Mouse (Mus musculus) heart, embryonic 10.5 days (tissue): Measurements from ENCODE around the gene Trp53i13. TPM values are rescaled to one million over a fixed set of nuclear protein-coding genes. Genes with fewer than 3 reads are reported as not detected.

Experiments used
- DNase-seq: peaks from one replicate; pipeline ENCODE4 v3.0.0-alpha.2; 2017; ENCODE audit warnings: low spot score
- H3K27ac ChIP-seq: fragments of 300-500 bp; sonication (generic); 2 replicates; pipeline ENCODE4 v1.5.1; 2016; ENCODE audit warnings: mild to moderate bottlenecking
- H3K27me3 ChIP-seq: fragments of 300-500 bp; sonication (generic); 2 replicates; pipeline ENCODE4 v1.6.1; 2016; ENCODE audit warnings: mild to moderate bottlenecking; ENCODE audit not compliant: poor library complexity, insufficient read depth, severe bottlenecking
- H3K36me3 ChIP-seq: fragments of 300-500 bp; sonication (generic); 2 replicates; pipeline ENCODE4 v1.6.1; 2016; ENCODE audit warnings: mild to moderate bottlenecking, moderate library complexity
- H3K4me1 ChIP-seq: fragments of 300-500 bp; sonication (generic); 2 replicates; pipeline ENCODE4 v1.6.1; 2016; ENCODE audit warnings: mild to moderate bottlenecking
- H3K4me3 ChIP-seq: fragments of 300-500 bp; sonication (generic); 2 replicates; pipeline ENCODE4 v1.5.1; 2016; ENCODE audit warnings: mild to moderate bottlenecking, moderate library complexity
- H3K9me3 ChIP-seq: fragments of 300-500 bp; sonication (generic); 2 replicates; pipeline ENCODE4 v1.6.1; 2016; ENCODE audit warnings: mild to moderate bottlenecking, moderate library complexity
- WGBS: fragments of 180-500 bp; shearing (Covaris S2); methylation state at CpG from one replicate; pipeline ENCODE4 v1.1.7; 2016; 5-methylcytosine and 5-hydroxymethylcytosine counted together
- polyA plus RNA-seq: library from polyadenylated mRNA; unstranded; fragments of >200 nt; fragmentation: Nextera tagmentation; extraction: Ambion mirVana; gene quantifications from 2 replicates; pipeline ENCODE4 v1.2.1, GENCODE M21; 2016

The Trp53i13 gene
- polyA plus RNA-seq, 1 experiment from 2014 or later: 30.2 TPM

DNA sequence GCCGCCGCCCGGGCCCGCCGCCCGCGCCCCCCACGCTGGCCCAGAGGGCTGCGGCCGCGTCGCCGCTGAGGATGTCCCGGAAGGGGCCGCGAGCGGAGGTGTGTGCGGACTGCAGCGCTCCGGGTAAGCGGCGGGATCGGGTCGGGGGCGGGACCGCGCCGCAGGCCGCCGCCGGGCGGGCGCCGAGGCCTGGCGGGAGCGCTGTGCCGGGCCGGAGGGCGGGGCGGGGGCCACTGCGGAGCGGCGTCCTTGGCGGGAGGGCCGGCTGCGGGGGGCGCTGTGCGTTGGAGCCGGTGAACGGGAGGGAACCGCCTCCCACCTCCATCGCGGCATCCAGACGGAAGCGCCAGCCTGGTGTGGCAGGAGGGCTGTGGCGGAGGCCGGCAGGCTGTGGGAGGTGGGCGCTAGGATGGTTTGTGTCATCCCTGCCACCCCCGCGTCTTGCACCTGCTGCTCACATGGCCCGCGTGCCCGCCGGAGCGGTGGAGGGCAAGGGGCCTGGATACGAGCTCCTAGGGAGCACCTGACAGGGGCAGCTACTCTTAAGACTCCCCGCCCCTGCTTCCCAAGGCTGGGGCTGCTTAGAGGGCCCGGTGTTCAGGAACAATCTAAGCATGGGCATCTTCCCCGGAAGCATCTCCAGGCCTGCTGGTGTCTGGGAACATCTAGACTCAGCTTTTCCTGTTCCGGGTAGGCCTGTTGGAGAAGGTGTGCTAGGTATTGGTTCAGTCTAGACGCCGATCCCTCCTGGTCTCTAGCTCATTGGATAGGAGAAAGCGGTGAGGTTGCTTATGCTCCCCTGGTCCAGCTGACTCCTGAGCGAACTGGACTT, 22.1 kb downstream of the Trp53i13 start, which contains the start of gene Git1:
Gene Git1 (plus strand): TSS at position 51 of the 832 bp plus-strand sequence.
- no peak for DNase-seq
- WGBS: 3% methylated on average over 70 of the region's 74 CpGs
- H3K27ac ChIP-seq: peak within 1 kb of the TSS; percentile 97

DNA sequence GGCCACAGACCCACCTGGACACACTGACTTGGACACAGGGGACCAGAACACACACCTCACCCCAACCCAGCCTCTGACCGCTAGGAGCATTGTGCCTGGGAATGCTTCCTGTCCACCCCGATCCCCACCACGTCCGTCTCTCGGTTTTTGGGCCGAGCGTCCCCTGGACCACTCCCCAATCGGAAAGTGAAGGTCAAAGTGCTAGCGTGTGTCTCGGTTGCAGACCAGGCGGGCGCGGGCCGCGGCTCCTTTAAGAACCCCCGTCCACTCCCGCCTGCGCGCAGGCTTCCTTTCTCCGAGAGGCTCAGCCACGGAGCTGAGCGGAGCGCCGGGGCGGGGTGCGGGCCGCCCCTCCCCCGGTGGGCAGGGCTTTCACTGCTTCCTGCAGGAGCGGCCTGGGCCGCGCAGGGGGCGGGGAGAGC, 22.9 kb downstream of the Trp53i13 start:
- H3K27me3 ChIP-seq: 0 out of 2 replicates have a peak, but pooled peaks cover 4% of the 10 kb centered on the region
- peaks cover 83% of the 10 kb centered on the region for H3K4me1 ChIP-seq
- peak; percentile 96 for DNase-seq
- no peaks in the 10 kb centered on the region for H3K36me3 ChIP-seq
- H3K4me3 ChIP-seq: peak overlapping the region; percentile 99
- no peaks in the 10 kb centered on the region for H3K9me3 ChIP-seq
- peak overlapping the region; percentile 97 for H3K27ac ChIP-seq
- 0% methylated on average over 32 of the region's 32 CpGs for WGBS

More for the DNA sequence above, 22.1 kb downstream of the Trp53i13 start, which contains the start of gene Git1:
- H3K9me3 ChIP-seq: no peaks in the 10 kb centered on the region
- H3K4me3 ChIP-seq: peak within 1 kb of the TSS; percentile 99
- peaks cover 84% of the 10 kb centered on the region for H3K4me1 ChIP-seq
- H3K36me3 ChIP-seq: no peaks in the 10 kb centered on the region
- 0 out of 2 replicates have a peak, but pooled peaks cover 4% of the 10 kb centered on the region for H3K27me3 ChIP-seq

DNA sequence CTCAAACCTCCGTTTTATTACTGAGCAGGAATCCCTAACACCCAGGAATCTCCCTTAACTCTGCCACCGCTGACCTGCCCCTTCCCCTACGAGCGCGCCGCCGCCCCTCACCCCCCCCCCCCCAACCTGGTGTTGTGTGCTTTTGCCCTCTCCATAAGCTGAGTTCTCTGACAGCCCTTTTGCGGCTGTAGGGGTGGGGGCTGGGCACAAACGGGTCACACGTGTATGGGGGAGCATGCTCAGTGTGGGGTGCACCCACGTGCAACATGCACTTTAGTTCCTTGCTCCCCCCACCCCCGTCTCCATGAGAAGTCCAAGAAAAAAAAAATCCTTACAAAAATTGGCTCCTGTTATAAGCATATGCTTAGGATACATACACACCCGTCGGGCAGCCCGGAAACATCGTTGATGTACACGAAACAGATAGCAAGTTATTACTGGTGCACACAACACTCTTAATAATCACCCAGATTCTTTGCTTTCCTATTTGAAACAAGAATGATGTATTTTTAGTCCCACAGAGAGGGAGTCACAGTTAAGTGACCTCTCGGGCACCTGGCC, 23.4 kb downstream of the Trp53i13 start:
- H3K4me3 ChIP-seq: peak overlapping the region; percentile 99
- peak overlapping the region; percentile 97 for H3K27ac ChIP-seq
- H3K4me1 ChIP-seq: peaks cover 77% of the 10 kb centered on the region
- no peaks in the 10 kb centered on the region for H3K9me3 ChIP-seq
- no peak for DNase-seq
- H3K36me3 ChIP-seq: no peaks in the 10 kb centered on the region
- H3K27me3 ChIP-seq: 0 out of 2 replicates have a peak, but pooled peaks cover 4% of the 10 kb centered on the region
- WGBS: 1% methylated on average over 18 of the region's 18 CpGs

DNA sequence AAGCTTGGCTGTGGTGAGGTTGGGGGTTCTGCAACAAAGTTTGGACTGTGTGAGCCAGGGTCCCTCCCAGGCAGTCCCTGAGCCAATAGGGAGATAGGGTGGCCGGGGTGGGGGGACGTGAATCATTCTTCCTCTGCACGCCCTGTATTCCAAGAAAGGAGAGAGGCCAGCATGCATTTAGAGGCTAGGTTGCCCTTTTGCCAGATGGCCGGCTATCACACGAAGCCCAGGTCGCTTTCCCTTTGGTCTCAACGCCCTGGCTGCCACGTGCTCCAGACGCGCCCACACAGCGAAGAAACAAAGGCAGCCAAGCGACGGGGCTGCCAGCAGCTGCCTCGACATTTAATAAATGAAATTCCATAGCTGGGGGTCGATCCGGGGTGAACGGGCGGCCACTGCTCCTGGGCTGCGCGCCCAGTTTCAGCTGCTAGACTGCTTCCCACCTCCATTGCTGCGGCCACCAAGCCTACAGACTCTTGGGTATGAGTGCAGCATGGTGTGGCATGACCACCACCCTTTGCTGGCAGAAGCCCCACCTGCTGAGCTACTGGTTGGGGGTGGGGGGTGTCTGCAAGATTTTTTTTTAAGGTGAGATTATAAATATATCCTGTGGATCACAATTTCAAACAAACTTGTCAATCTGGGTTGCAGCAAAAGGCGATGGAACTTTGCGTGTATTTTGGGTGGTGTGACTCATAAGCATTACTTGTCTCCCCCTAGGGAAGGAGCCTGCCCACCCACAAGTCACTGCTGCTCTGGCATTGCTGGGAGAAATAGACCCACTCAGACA, 24.1 kb downstream of the Trp53i13 start:
- under 1% methylated on average over 23 of the region's 23 CpGs for WGBS
- DNase-seq: peak; percentile 93
- Histone ChIP-seq H3K27ac (peak overlapping the region; percentile 97), H3K4me1 (peaks cover 76% of the 10 kb centered on the region), H3K4me3 (peak overlapping the region; percentile 99), H3K9me3 (no peaks in the 10 kb centered on the region), H3K36me3 (no peaks in the 10 kb centered on the region), H3K27me3 (0 out of 2 replicates have a peak, but pooled peaks cover 4% of the 10 kb centered on the region)

DNA sequence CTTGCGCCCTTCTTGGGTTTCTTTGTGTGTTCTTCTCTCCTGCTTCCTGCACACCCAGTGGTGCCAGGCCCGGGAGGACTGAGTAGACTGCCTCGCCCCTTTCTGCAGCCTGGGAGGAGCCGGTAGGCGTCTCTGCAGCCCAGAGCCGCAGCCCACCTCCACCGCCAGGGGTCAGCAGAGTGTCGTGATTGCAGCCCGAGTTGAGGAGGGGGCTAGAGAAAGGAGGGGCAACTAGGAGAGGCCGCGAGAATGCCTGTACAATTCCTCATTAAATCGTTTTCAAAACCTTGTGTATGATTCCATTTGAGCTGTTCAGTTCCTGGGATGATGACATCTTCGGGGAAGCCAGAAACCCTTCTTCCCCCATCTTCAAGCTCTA, 24.7 kb downstream of the Trp53i13 start:
- H3K4me3 ChIP-seq: peak overlapping the region; percentile 99
- 0% methylated on average over 13 of the region's 13 CpGs for WGBS
- DNase-seq: peak; percentile 96
- 0 out of 2 replicates have a peak, but pooled peaks cover 4% of the 10 kb centered on the region for H3K27me3 ChIP-seq
- no peaks in the 10 kb centered on the region for H3K36me3 ChIP-seq
- peak overlapping the region; percentile 97 for H3K27ac ChIP-seq
- peaks cover 73% of the 10 kb centered on the region for H3K4me1 ChIP-seq
- no peaks in the 10 kb centered on the region for H3K9me3 ChIP-seq

DNA sequence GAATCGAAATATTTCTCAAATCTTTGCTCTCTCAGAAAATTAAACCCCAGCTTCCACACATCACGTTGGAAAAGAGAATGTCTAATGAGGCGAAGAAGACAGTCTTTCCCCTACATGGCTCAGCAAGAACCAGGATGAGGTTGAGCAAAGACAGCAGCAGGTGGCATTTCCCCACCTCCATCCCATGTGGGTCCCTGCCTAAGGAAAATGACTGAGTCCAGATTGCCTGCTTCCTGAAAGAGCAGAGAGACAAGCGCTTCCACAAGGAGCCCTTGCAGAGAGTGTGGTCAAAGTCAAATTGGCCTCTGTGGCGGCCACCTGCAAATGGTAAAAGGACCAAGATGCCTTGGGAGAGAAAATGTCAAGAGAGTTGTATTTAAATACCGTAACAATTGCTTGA, 25.3 kb downstream of the Trp53i13 start:
- WGBS: 67% methylated on average over 6 of the region's 6 CpGs
- peak overlapping the region; percentile 88; the same call in 1 of the 2 replicates for H3K4me3 ChIP-seq

DNA sequence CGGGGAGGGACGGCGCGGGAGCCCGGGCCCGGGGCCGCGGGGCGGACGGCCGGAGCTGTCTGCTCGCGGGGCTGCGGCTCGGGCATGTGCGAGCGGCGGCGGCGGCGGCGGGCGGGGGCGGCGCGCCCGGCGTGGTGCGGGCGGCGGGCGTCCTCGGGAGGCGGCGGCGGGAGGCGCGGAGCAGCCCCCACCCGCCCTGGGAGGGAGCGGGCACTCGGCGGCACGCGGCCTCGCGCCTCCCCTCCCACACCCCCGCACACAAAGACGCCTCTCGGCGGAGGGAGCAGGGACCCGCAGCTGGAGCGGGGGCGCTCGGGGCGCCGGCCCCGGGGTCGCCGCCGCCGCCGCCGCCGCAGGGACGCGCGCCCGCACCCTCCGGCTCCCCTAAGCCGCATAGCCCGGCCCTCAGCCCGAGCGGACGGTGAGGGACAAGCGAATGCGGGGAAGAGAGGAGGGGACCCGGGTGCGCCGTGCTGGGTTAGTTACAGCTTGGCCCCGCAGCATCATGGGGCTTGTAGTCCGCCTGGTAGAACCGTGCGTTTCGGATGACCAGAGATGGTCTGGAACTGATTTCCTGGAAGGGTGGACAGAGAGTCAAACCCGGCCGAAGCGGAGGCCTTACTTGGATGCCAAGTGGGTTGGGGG, 26.1 kb downstream of the Trp53i13 start, which contains the start of gene Ankrd13b:
Gene Ankrd13b (minus strand): TSS at position 88 of the 645 bp plus-strand sequence.
- Histone ChIP-seq H3K4me3 (peak within 1 kb of the TSS; percentile 88), H3K27me3 (0 out of 2 replicates have a peak, but pooled peaks cover 4% of the 10 kb centered on the region), H3K4me1 (peaks cover 70% of the 10 kb centered on the region), H3K9me3 (no peaks in the 10 kb centered on the region), H3K27ac (peak within 1 kb of the TSS; percentile 89), H3K36me3 (no peaks in the 10 kb centered on the region)
- 2% methylated on average over 87 of the region's 87 CpGs for WGBS
- DNase-seq: peak; percentile 89

More for the DNA sequence above, 25.3 kb downstream of the Trp53i13 start:
- Histone ChIP-seq H3K27ac (no peak overlapping the region), H3K4me1 (peaks cover 71% of the 10 kb centered on the region), H3K27me3 (0 out of 2 replicates have a peak, but pooled peaks cover 4% of the 10 kb centered on the region), H3K36me3 (no peaks in the 10 kb centered on the region), H3K9me3 (no peaks in the 10 kb centered on the region)
- DNase-seq: no peak

DNA sequence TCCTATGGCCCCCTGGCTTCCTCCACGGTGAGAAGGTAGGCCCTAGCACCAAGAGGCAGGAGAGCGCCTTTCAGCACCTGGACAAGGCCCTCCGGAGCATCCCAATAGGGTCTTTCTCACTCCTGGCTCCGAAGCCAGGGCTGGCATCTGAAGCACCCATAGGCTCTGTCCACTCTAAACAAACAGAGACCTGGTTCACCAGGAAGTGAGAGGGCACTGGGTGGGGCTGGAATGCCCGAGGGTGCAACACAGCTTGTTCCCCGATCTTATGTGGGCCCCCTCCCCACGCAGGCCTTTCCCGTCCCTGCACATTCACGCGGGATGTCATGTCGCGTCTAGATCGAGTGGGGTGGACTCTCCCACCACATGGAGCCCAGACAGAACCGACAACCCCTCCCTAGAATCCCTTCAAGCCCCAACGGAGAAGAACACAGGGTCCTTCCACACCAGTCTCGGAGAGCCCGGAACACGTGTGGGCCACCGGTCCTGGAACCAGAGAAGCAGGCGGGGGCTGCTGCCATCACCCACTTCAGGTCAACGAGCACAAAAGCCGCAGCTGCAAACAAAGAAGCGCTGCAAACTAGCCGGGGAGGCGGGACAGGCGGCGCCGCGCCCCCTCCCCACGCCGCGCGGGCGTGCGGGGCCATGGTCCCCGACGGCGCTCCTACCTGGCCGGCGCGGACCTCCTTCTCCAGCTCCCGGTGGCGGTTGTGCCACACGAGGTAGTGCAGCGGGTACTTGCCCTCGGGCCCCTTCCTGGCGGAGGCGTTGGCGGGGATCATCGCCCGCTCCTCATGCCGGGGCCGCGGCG, 26.8 kb downstream of the Trp53i13 start:
- no peak for DNase-seq
- H3K27me3 ChIP-seq: 0 out of 2 replicates have a peak, but pooled peaks cover 4% of the 10 kb centered on the region
- H3K4me3 ChIP-seq: peak overlapping the region; percentile 88
- peak overlapping the region; percentile 89 for H3K27ac ChIP-seq
- peaks cover 63% of the 10 kb centered on the region for H3K4me1 ChIP-seq
- no peaks in the 10 kb centered on the region for H3K9me3 ChIP-seq
- 4% methylated on average over 51 of the region's 55 CpGs for WGBS
- H3K36me3 ChIP-seq: no peaks in the 10 kb centered on the region

DNA sequence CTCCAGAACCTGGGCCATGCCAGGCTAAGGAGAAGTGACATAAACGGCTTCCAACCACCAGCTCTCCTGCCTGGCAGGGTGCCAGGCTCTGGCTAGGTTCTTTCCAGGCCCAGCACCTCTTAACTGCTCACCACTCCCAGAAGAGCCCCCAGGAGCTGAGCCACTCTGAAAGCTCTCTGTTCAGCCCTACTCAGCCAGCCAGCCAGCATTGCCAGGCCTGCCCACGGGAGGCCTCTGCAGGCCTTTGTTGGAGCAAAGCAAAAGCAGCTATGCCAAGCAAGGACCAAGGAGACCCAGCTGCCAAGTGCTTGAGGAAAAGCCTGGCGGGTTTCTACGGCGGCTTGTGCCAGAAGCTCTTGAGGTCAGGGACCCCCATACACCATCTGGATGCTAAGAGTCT, 29.0 kb downstream of the Trp53i13 start:
- 0 out of 2 replicates have a peak, but pooled peaks cover 4% of the 10 kb centered on the region for H3K27me3 ChIP-seq
- peaks cover 61% of the 10 kb centered on the region for H3K4me1 ChIP-seq
- no peak overlapping the region for H3K4me3 ChIP-seq
- no peaks in the 10 kb centered on the region for H3K9me3 ChIP-seq
- DNase-seq: no peak
- no peaks in the 10 kb centered on the region for H3K36me3 ChIP-seq
- WGBS: 80% methylated on average over 5 of the region's 5 CpGs
- H3K27ac ChIP-seq: no peak overlapping the region

DNA sequence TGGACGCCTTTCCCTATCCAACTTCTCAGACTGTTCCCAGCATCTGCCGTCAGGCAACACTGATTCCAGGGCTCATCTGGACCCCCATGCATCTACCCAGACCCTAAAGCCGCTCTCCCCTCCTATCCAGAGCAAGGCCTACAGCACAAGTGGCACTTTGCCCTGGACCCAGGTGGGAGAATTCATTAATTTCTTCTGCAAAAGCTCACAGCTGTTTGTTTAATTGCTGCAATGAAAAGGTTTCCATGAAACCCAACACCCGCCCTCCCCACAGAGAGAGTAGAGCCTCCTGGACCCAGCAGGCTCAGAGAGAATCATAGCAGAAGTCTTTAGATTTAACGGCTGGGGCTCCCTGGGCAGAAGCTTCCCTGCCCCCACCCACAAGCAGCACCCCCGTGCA, 30.6 kb downstream of the Trp53i13 start:
- Histone ChIP-seq H3K27ac (no peak overlapping the region), H3K4me3 (no peak overlapping the region), H3K27me3 (0 out of 2 replicates have a peak, but pooled peaks cover 3% of the 10 kb centered on the region), H3K36me3 (no peaks in the 10 kb centered on the region), H3K4me1 (peaks cover 47% of the 10 kb centered on the region), H3K9me3 (no peaks in the 10 kb centered on the region)
- no peak for DNase-seq
- WGBS: 70% methylated on average over 6 of the region's 6 CpGs

DNA sequence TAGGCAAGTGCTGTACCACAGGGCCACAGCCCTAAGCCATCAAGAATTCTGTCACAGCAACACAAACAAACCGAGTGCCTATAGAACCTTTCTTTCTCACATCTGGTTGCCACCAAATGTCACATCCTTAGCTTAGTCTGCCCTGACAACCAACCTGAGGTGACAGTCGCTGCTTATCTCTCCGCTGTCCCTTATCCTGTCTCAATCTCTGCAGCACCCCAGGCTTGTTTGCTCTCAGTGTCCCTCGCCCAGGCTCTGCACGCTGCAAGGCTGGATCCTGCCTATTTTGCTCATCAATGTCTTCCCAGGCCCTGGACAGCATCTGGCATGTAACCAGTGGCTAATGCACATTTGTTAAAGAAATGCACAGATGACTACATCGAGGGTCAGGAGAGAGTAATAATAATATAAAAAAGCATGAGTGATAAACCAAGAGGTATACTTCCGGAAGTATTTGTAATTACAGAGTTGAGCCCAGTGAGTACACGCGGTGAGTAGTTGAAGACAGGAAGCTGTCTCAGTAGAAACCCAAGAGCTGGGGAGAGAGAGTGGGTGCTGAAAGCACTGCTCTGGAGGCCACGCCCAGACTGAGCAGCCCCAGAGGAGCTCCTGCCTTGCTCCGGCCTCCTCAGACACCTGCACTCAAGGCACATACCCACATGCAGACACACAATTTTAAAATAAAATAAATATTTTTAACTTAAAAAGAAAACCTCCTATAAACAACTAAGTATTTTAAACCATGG, 32.1 kb downstream of the Trp53i13 start:
- 27% methylated on average over 11 of the region's 11 CpGs for WGBS
- Histone ChIP-seq H3K4me3 (no peak overlapping the region), H3K4me1 (peaks cover 34% of the 10 kb centered on the region), H3K36me3 (no peaks in the 10 kb centered on the region), H3K9me3 (no peaks in the 10 kb centered on the region), H3K27ac (no peak overlapping the region), H3K27me3 (no peaks in the 10 kb centered on the region)
- DNase-seq: no peak
